Mouse (Mus musculus) CH12.LX (cell line): Measurements from ENCODE around the gene Fxyd1. TPM values are rescaled to one million over a fixed set of nuclear protein-coding genes. Genes with fewer than 3 reads are reported as not detected.

Experiments
- DNase-seq: peaks from one replicate; pipeline ENCODE4 v3.0.0-alpha.2; 2013; ENCODE audit errors: extremely low read depth
- H3K27ac ChIP-seq: 2 replicates; pipeline ENCODE4 v1.5.1; 2012; ENCODE audit warnings: low read depth, mild to moderate bottlenecking, control low read depth, moderate library complexity; ENCODE audit not compliant: insufficient read depth
- H3K27me3 ChIP-seq: replicated peaks from 2 replicates; pipeline ENCODE3; 2012; ENCODE audit warnings: inconsistent platforms
- H3K36me3 ChIP-seq, 2 experiments: replicated peaks in 1 of 2; 2 replicates each; pipeline versions ENCODE3 to v1.6.1; 2012; ENCODE audit warnings: inconsistent platforms in 1 of 2, low read length in 1 of 2, mild to moderate bottlenecking in 1 of 2, mixed read lengths in 1 of 2, moderate library complexity in 1 of 2; ENCODE audit not compliant: control insufficient read depth in 1 of 2, insufficient read depth in 1 of 2
- H3K4me1 ChIP-seq, 2 experiments: 2 replicates each; pipeline ENCODE4 v1.6.1; 2012; ENCODE audit warnings: inconsistent platforms in 1 of 2, moderate library complexity in 1 of 2; ENCODE audit not compliant: insufficient read depth in 2 of 2, control insufficient read depth in 1 of 2
- H3K4me2 ChIP-seq: 2 replicates; pipeline ENCODE4 v1.6.1; 2012; ENCODE audit warnings: low read depth, mild to moderate bottlenecking, control low read depth; ENCODE audit not compliant: poor library complexity, insufficient read depth, severe bottlenecking
- H3K4me3 ChIP-seq, 3 experiments: fragments of 150-350 bp in 1 of 3; sonication (generic) in 1 of 3; replicated peaks in 1 of 3; 2 replicates each; pipeline versions ENCODE3 to v1.5.1; 2011 to 2012; ENCODE audit warnings: low read depth in 2 of 3, low read length in 2 of 3, mild to moderate bottlenecking in 2 of 3, moderate library complexity in 2 of 3, control low read depth in 1 of 3, improper control_type of control experiment in 1 of 3, inconsistent platforms in 1 of 3, mixed read lengths in 1 of 3; ENCODE audit not compliant: poor library complexity in 1 of 3
- H3K79me2 ChIP-seq: replicated peaks from 2 replicates; pipeline ENCODE4 v1.6.1; 2012; ENCODE audit warnings: mild to moderate bottlenecking, moderate library complexity; ENCODE audit not compliant: control insufficient read depth, poor library complexity, insufficient read depth, severe bottlenecking; ENCODE audit errors: extremely low read depth
- H3K9ac ChIP-seq: 2 replicates; pipeline ENCODE4 v1.6.1; 2012; ENCODE audit warnings: low read depth, mild to moderate bottlenecking, control low read depth, moderate library complexity; ENCODE audit not compliant: insufficient read depth
- H3K9me3 ChIP-seq: replicated peaks from 2 replicates; pipeline ENCODE3; 2012; ENCODE audit warnings: low read length, inconsistent platforms, mixed read lengths
- CTCF ChIP-seq, 2 experiments: IDR thresholded peaks in 1 of 2; conservative IDR thresholded peaks in 1 of 2; 2 replicates each; pipeline ENCODE4 v1.5.1; 2011 to 2012; ENCODE audit warnings: low read depth in 2 of 2, low read length in 2 of 2, improper control_type of control experiment in 1 of 2, inconsistent platforms in 1 of 2, mild to moderate bottlenecking in 1 of 2, moderate library complexity in 1 of 2
- GABPA ChIP-seq: IDR thresholded peaks from 2 replicates; pipeline ENCODE4 v1.6.1; 2012; ENCODE audit warnings: low read depth, low read length, improper control_type of control experiment, inconsistent platforms; ENCODE audit not compliant: insufficient replicate concordance
- IRF4 ChIP-seq: IDR thresholded peaks from 2 replicates; pipeline ENCODE4 v1.6.1; 2014; ENCODE audit warnings: low read depth, mild to moderate bottlenecking, inconsistent platforms, low read length, improper control_type of control experiment
- JUN ChIP-seq: IDR thresholded peaks from 2 replicates; pipeline ENCODE4 v1.6.1; 2011; ENCODE audit warnings: low read depth, mild to moderate bottlenecking, low read length, improper control_type of control experiment, moderate library complexity; ENCODE audit not compliant: insufficient read depth
- KAT2A ChIP-seq: IDR thresholded peaks from 2 replicates; pipeline ENCODE4 v1.6.1; 2012; ENCODE audit warnings: low read length, improper control_type of control experiment, inconsistent platforms; ENCODE audit not compliant: insufficient replicate concordance
- MAFK ChIP-seq: IDR thresholded peaks from 2 replicates; pipeline ENCODE4 v1.6.1; 2011; ENCODE audit warnings: low read length, improper control_type of control experiment; ENCODE audit not compliant: insufficient replicate concordance
- MYC ChIP-seq: IDR thresholded peaks from 2 replicates; pipeline ENCODE4 v1.6.1; 2011; ENCODE audit warnings: low read depth, mild to moderate bottlenecking, improper control_type of control experiment, low read length
- NELFE ChIP-seq: IDR thresholded peaks from 2 replicates; pipeline ENCODE4 v1.6.1; 2011; ENCODE audit warnings: low read depth, low read length, improper control_type of control experiment
- PAX5 ChIP-seq: IDR thresholded peaks from 2 replicates; pipeline ENCODE4 v1.6.1; 2012; ENCODE audit warnings: low read length, inconsistent platforms, mixed read lengths
- RCOR1 ChIP-seq: conservative IDR thresholded peaks from 2 replicates; pipeline ENCODE4 v1.6.1; 2012; ENCODE audit warnings: low read depth, mild to moderate bottlenecking, inconsistent platforms, low read length, improper control_type of control experiment
- SIN3A ChIP-seq: IDR thresholded peaks from 2 replicates; pipeline ENCODE4 v1.6.1; 2012; ENCODE audit warnings: low read length, improper control_type of control experiment, inconsistent platforms
- TCF12 ChIP-seq: IDR thresholded peaks from 2 replicates; pipeline ENCODE4 v1.6.1; 2014; ENCODE audit warnings: low read depth, mild to moderate bottlenecking, inconsistent platforms, low read length, improper control_type of control experiment
- USF1 ChIP-seq: IDR thresholded peaks from 2 replicates; pipeline ENCODE4 v1.6.1; 2014; ENCODE audit warnings: low read depth, mild to moderate bottlenecking, inconsistent platforms, low read length, improper control_type of control experiment
- USF2 ChIP-seq: conservative IDR thresholded peaks from 2 replicates; pipeline ENCODE4 v1.6.1; 2011; ENCODE audit warnings: low read depth, low read length, improper control_type of control experiment
- ZKSCAN1 ChIP-seq: IDR thresholded peaks from 2 replicates; pipeline ENCODE4 v1.6.1; 2012; ENCODE audit warnings: low read depth, inconsistent platforms, low read length, improper control_type of control experiment, borderline replicate concordance
- ZNF384 ChIP-seq: IDR thresholded peaks from 2 replicates; pipeline ENCODE4 v1.6.1; 2012; ENCODE audit warnings: low read depth, low read length, improper control_type of control experiment, inconsistent platforms
- dilution Hi-C: fragments of 300-500 bp; cut with MboI; formaldehyde crosslinking; loops from 2 replicates; pipeline ENCODE4 v1.14.3; 2020; ENCODE audit warnings: low sequenced_read_pairs; ENCODE audit not compliant: extremely low pct_unique_long_range_greater_than_20kb, extremely low pct_ligation_motif_present
- in situ Hi-C: fragments of 300-500 bp; cut with MboI; formaldehyde crosslinking; loops from 3 replicates; pipeline ENCODE4 v1.14.3; 2019; ENCODE audit warnings: low sequenced_read_pairs, low pct_ligation_motif_present, low pct_unique_long_range_greater_than_20kb, mixed read lengths
- polyA plus RNA-seq: library from polyadenylated mRNA; unstranded; fragments of >175 nt; gene quantifications from 2 replicates; pipeline ENCODE4 v1.2.1, GENCODE M21; 2012; ENCODE audit warnings: low read depth; ENCODE audit not compliant: insufficient read length
- total RNA-seq, 2 experiments: library from RNA; depleted of rRNA; stranded (reverse); fragments of 300-350 nt in 1 of 2; fragments of >200 nt in 1 of 2; gene quantifications; 2 replicates each; pipeline ENCODE4 v1.2.3; 2012 to 2014

Gene Fxyd1
- total and polyA plus RNA-seq, 3 experiments, result not detected

DNA sequence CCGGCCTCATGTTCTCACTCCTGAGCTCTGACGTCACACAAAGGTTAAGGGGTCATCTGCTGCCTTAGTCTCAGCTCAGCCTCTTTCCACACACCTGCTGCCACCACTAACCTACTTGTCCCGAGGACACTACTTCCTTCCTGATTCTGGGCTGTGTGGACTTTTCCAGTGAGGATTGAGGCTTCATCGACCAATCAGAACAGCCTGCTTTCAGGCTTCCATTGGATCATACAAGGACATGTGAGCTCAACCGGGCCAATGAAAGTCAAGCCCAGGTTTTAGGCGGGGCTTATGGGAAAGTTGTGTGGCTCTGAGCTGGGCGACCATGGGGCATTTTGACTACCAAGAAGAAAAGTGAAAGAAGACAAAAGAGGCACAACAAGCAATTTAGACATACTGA is 20.1 kb downstream of the Fxyd1 start:
- H3K4me2 ChIP-seq, result no peak overlapping the region
- in situ Hi-C loops (no loop called here), dilution Hi-C loops (no loop called here)
- H3K36me3 ChIP-seq, result peaks cover 0 to 64% of the 10 kb centered on the region in 2 experiments
- no peak overlapping the region for H3K27ac ChIP-seq
- peaks cover 19 to 68% of the 10 kb centered on the region in 2 experiments for H3K4me1 ChIP-seq
- no peaks in the 10 kb centered on the region for H3K27me3 ChIP-seq
- H3K4me3 ChIP-seq, result no peak overlapping the region
- no peaks in the 10 kb centered on the region for H3K79me2 ChIP-seq
- no peak overlapping the region for H3K9ac ChIP-seq
- peak; percentile 52 for DNase-seq
- H3K9me3 ChIP-seq, result no peaks in the 10 kb centered on the region
- TF ChIP-seq USF1 (peak; percentile 47), RCOR1 (no peak), ZNF384 (no peak), TCF12 (no peak), USF2 (peak; percentile 26), ZKSCAN1 (no peak), PAX5 (no peak), SIN3A (no peak), IRF4 (no peak)

- DNase-seq, result no peak
- no peak overlapping the region for H3K27ac ChIP-seq
- H3K27me3 ChIP-seq, result no peaks in the 10 kb centered on the region
- no peak overlapping the region for H3K4me3 ChIP-seq
- peaks cover 16 to 56% of the 10 kb centered on the region in 2 experiments for H3K4me1 ChIP-seq
- no peaks in the 10 kb centered on the region for H3K79me2 ChIP-seq
- no peak overlapping the region for H3K4me2 ChIP-seq
- H3K9ac ChIP-seq, result no peak overlapping the region
- dilution Hi-C loops, result no loop called here
- TF ChIP-seq IRF4 (no peak), MYC (no peak), CTCF (conservative IDR thresholded peaks at IDR 0.05 in 1 of 2, IDR thresholded peaks at IDR 0.05 in 1 of 2; ENCODE audit: low read depth in 2 of 2, low read length in 2 of 2) (no peak), MAFK (no peak), USF2 (no peak), JUN (no peak), NELFE (no peak), USF1 (no peak), GABPA (no peak), PAX5 (no peak), KAT2A (no peak), ZNF384 (no peak)
- H3K9me3 ChIP-seq, result no peaks in the 10 kb centered on the region
- in situ Hi-C loops, result no loop called here
- peaks cover 0 to 66% of the 10 kb centered on the region in 2 experiments for H3K36me3 ChIP-seq
These were observed 21.7 kb downstream of the Fxyd1 start for GRCm38 (mm10) chr7:31035291-31035690.
